Mouse (Mus musculus) adrenal gland, postnatal 4 days (tissue): ENCODE measurements around the gene Dstyk. TPM values are rescaled to one million over a fixed set of nuclear protein-coding genes. Genes with fewer than 3 reads are reported as not detected.

Experiments
- DNase-seq, 2 experiments: peaks; one replicate each; pipeline ENCODE4 v3.0.0; 2021 to 2022; ENCODE audit warnings: low spot score in 2 of 2, mixed read lengths in 2 of 2
- long read RNA-seq, 2 experiments: library from polyadenylated mRNA; stranded (forward); transcript quantifications; one replicate each; pipeline ENCODE4 v2.0.0; 2021
- total RNA-seq, 2 experiments: library from RNA; stranded (reverse); gene quantifications; 2 replicates each; pipeline ENCODE4 v1.2.3; 2021

Gene Dstyk
- 10 to 100 TPM; 28.3 to 29.0 TPM for total RNA-seq
- long read RNA-seq, experiment 1, full-length matches to known transcripts, result 2 of 8 reads
- long read RNA-seq, experiment 1, partial matches to known transcripts, result 3 of 8 reads
- long read RNA-seq, experiment 1, other reads (novel, unspliced or antisense), result 3 of 8 reads
- long read RNA-seq, experiment 2, full-length matches to known transcripts, result 6 of 18 reads
- long read RNA-seq, experiment 2, partial matches to known transcripts, result 4 of 18 reads
- long read RNA-seq, experiment 2, other reads (novel, unspliced or antisense), result 8 of 18 reads

GRCm38 (mm10) chr1:132417319-132418251 is at the start of gene Dstyk:
Dstyk (plus strand) TSS chr1:132417555.
- peak; percentile 79 to 91 for DNase-seq

GRCm38 (mm10) chr1:132367692-132368506 is 49.5 kb upstream of the Dstyk start:
- peak; percentile 46 to 71 for DNase-seq

GRCm38 (mm10) chr1:132370681-132371173 is 46.6 kb upstream of the Dstyk start:
- no peak for DNase-seq

- no peak for DNase-seq
Observed at GRCm38 (mm10) chr1:132371298-132372081, 45.9 kb upstream of the Dstyk start.

- no peak for DNase-seq
Observed at GRCm38 (mm10) chr1:132372354-132372753, 45.0 kb upstream of the Dstyk start.

- no peak for DNase-seq
Observed at GRCm38 (mm10) chr1:132372896-132373534, 44.3 kb upstream of the Dstyk start.

- no peak for DNase-seq
Observed at GRCm38 (mm10) chr1:132374140-132374872, 43.0 kb upstream of the Dstyk start.

GRCm38 (mm10) chr1:132374873-132375244 is 42.5 kb upstream of the Dstyk start:
- no peak for DNase-seq

- DNase-seq, result no peak
Observed at GRCm38 (mm10) chr1:132375256-132375655, 42.1 kb upstream of the Dstyk start.

- DNase-seq, result no peak
Observed at GRCm38 (mm10) chr1:132376211-132377054, 40.9 kb upstream of the Dstyk start.

GRCm38 (mm10) chr1:132377055-132377365 is 40.3 kb upstream of the Dstyk start:
- DNase-seq, result no peak

- DNase-seq, result no peak
Observed at GRCm38 (mm10) chr1:132377811-132378210, 39.5 kb upstream of the Dstyk start.

- DNase-seq, result no peak
Observed at GRCm38 (mm10) chr1:132380550-132381100, 36.7 kb upstream of the Dstyk start.

GRCm38 (mm10) chr1:132381929-132382328 is 35.4 kb upstream of the Dstyk start:
- DNase-seq, result no peak

GRCm38 (mm10) chr1:132384001-132384554 is 33.3 kb upstream of the Dstyk start:
- no peak for DNase-seq

- DNase-seq, result no peak
Observed at GRCm38 (mm10) chr1:132385266-132385665, 32.1 kb upstream of the Dstyk start.

GRCm38 (mm10) chr1:132385711-132386110 is 31.6 kb upstream of the Dstyk start:
- DNase-seq, result no peak

- no peak for DNase-seq
Observed at GRCm38 (mm10) chr1:132386266-132386665, 31.1 kb upstream of the Dstyk start.
